Mouse (Mus musculus) gonadal fat pad, adult 2 months (tissue): ENCODE results near the gene Mrpl41. TPM values are rescaled to one million over a fixed set of nuclear protein-coding genes. Genes with fewer than 3 reads are reported as not detected.
"Not testable (repeated sequence)": the region's sequence is repeated elsewhere in the genome, so short reads cannot be mapped to it uniquely, and the experiment has no call there.

Experiments
- DNase-seq: peaks from one replicate; pipeline ENCODE4 v3.0.0-alpha.2; 2012; ENCODE audit warnings: low read depth
- polyA plus RNA-seq: library from polyadenylated mRNA; depleted of rRNA; stranded (reverse); fragments of >200 nt; gene quantifications from 2 replicates; pipeline ENCODE4 v1.2.3, GENCODE M21; 2012; rRNA removed

Mrpl41 gene
- polyA plus RNA-seq: 67.2 and 81.6 TPM in 2 replicates

DNA sequence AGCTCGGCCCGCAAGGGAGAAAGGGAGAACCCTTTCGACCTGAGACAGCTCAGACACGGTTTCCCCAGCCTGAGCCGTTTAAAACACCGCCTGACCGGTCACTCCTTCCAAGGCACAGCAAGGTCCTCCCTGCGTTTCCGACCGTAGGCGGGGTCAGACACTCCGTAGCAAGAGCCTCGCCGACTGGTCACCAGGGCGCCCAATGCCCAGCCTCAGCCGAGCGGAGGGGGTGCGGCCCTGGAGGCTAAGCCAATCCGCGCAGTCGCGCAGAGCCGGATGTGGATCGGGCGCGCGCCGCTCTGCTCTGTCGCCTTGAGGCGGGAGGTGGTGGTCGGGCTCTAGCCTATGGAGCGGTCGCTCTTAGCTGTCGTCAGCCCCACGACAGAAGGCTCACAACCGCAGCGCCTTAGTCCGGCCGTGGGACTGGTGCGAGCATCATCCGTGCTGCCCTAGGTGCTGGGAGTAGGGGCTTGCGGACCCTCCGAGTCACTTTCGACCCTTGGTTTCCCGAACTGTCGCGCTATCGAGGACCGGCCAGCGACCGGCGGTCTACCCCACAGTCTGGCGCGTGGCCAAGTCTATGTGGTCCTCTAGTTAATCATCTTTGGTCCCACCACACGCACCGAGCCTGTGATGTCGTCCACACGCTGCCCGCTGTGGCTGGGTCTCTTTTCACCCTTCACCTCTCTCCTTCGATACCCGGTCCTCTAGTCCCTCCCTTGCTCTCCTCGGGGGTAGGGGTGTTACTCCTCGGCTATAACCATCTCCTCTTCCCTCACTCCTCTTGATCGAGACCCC, at the start of gene Mrpl41:
Mrpl41 (minus strand) TSS at position 193 of the 798 bp plus-strand sequence.
- peak; percentile 64 for DNase-seq

DNA sequence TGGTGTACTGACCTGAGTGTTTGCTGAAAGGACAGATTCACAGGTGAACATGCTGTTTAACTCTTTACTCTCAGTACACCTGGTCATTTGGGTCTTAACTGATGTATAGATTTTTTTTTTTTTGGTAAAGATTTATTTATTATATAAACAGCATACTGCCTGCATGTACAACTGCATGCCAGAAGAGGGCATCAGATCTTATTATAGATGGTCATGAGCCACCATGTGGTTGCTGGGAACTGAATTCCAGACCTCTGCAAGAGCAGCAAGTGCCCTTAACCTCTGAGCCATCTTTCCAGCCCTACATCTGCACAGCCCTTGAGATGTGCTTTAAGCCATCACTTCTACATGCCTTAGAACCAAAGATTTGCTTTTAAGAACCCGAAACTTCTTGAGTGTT, 47.8 kb upstream of the Mrpl41 start:
- DNase-seq: no peak

- DNase-seq: no peak
Measured at GRCm38 (mm10) chr2:25008250-25008649, 33.4 kb upstream of the Mrpl41 start.

DNA sequence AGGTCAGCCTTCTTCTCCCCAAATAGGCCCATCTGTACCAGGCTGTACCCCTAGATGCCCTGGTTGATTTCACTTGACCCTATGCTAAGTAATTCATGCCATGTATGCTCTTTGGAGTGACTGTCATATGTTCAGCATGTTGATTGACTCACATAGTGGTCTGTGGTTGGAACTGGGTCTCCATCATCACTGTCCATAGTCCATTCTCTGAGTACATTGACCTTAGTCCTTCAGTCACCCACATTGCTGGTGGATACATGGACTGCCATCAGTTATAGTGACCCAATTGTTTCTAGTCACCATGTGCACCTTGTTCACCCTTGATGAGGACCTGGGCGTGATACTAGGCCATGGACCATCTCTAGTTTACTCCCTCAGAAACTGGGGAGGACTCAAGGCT, 31.9 kb upstream of the Mrpl41 start:
- no peak for DNase-seq

DNA sequence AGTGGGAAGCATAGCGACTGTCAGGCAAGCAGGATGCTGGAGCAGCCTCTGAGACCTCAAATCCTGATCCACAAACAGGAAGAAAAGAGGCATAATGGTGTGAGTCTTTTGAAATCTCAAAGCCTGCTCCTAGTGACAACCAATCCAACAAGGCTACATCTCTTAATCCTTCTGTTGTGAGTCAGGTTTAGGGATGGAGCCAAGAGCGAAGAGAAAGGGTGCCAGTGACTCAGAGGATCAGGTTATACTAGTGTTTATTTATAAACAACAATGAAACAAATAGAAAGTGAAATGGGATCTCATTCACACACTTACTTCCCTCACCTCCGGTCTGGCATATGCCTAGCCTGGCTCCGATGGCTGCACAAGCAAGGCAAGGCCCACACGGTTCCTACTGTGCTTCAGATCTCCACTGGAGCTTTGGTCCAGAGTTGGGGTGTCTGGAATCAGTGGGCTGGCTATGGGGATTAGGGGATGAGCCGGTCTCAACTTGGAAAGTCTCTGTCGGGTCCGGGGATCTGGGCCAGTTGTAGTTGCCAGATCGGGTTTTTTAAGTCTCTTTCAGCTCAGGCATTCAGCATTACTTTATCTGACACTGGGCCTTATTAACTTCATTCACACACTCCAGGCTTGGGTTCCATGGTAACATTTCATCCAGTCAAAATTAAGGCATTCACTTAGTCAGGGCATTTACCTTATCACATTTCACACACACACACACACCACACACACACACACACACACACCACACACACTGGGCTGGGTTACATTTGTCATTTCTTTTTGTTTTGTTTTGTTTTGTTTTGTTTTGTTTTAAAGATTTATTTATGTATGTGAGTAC, 29.3 kb upstream of the Mrpl41 start:
- DNase-seq: no peak

GRCm38 (mm10) chr2:25000544-25001235, 25.8 kb upstream of the Mrpl41 start:
- no peak for DNase-seq

GRCm38 (mm10) chr2:24996471-24996870, 21.6 kb upstream of the Mrpl41 start:
- no peak for DNase-seq

DNA sequence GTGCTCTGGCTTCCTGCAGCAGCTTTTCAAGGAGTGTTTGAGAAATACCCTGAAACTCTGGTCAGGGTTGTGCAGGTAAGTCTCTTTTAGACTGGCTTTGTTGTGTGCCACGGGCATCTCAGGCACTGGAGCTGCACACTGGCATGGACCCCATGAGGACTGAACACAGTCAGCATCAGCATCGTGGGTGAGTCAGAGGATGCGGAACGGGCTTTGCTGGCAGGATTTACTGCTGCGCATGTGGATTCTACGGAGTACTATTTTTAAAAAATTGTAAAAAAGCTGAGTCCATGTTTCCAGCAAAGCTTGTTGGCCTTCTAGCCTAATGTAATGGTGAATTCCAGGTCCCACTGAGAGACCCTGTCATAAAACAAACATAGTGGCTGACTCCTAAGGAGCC, 20.4 kb upstream of the Mrpl41 start:
- no peak for DNase-seq

GRCm38 (mm10) chr2:24987762-24988161, 12.9 kb upstream of the Mrpl41 start:
- no peak for DNase-seq

DNA sequence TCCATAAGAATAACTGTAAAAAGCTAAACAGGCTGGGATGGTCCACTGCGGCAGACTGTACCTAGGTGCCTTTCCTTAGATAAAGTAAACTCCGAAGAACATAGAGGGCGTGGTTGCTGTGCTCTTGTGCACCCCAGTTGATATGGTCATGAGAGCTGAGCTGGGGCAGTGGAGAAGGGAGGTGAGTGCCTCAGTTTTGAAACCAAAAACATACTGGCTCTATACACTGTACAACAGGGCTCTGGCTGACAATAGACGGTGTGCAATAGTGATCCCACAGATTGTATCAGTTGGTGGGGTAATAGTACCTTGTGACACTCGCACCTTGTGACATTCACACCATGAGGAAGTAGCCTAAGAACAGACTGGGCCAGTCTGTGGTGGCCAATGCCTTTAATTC, 2.1 kb upstream of the Mrpl41 start:
- peak; percentile 75 for DNase-seq

- DNase-seq: no peak
Measured at GRCm38 (mm10) chr2:24975704-24976297, 903 bp upstream of the Mrpl41 start, which contains the start of gene Pnpla7. Gene Pnpla7 (plus strand): TSS chr2:24976033.

GRCm38 (mm10) chr2:24974452-24974851, 446 bp downstream of the Mrpl41 start:
- not testable (repeated sequence) for DNase-seq

GRCm38 (mm10) chr2:24970386-24970785, 4.5 kb downstream of the Mrpl41 start:
- DNase-seq: no peak

- DNase-seq: no peak
Measured at GRCm38 (mm10) chr2:24962304-24963000, 12.4 kb downstream of the Mrpl41 start, which contains the start of gene Dph7. Gene Dph7 (plus strand): TSS chr2:24962400.

GRCm38 (mm10) chr2:24960910-24961309, 14.0 kb downstream of the Mrpl41 start:
- DNase-seq: no peak

- DNase-seq: no peak
Measured at GRCm38 (mm10) chr2:24952537-24953055, 22.3 kb downstream of the Mrpl41 start.

- DNase-seq: no peak
Measured at GRCm38 (mm10) chr2:24950189-24950535, 24.7 kb downstream of the Mrpl41 start.

- DNase-seq: no peak
Measured at GRCm38 (mm10) chr2:24949421-24950188, 25.3 kb downstream of the Mrpl41 start, which contains the start of gene Zmynd19. Gene Zmynd19 (plus strand): TSS chr2:24949792.

GRCm38 (mm10) chr2:24944304-24944703, 30.6 kb downstream of the Mrpl41 start:
- not testable (repeated sequence) for DNase-seq

GRCm38 (mm10) chr2:24942092-24942491, 32.8 kb downstream of the Mrpl41 start:
- no peak for DNase-seq
